Mouse (Mus musculus) brain, embryonic 14.5 days (tissue): ENCODE measurements around the gene 1110051M20Rik. TPM values are rescaled to one million over a fixed set of nuclear protein-coding genes. Genes with fewer than 3 reads are reported as not detected.
A peak's percentile ranks its signal among the peaks of the same experiment; 100 is the strongest.

ENCODE experiments used
- DNase-seq: peaks from one replicate; pipeline ENCODE4 v3.0.0-alpha.2; 2011; ENCODE audit warnings: low read depth
- CTCF ChIP-seq: fragments of 200-500 bp; IDR thresholded peaks from 2 replicates; pipeline ENCODE4 v1.5.1; 2012; ENCODE audit warnings: inconsistent platforms, mild to moderate bottlenecking, moderate library complexity, borderline replicate concordance; ENCODE audit not compliant: insufficient read depth, insufficient read length; ENCODE audit errors: extremely low read depth
- POLR2A ChIP-seq: fragments of 200-500 bp; IDR thresholded peaks from 2 replicates; pipeline ENCODE4 v1.6.1; 2012; ENCODE audit warnings: mild to moderate bottlenecking, inconsistent platforms, borderline replicate concordance; ENCODE audit not compliant: poor library complexity, insufficient read depth, insufficient read length, severe bottlenecking; ENCODE audit errors: extremely low read depth
- polyA plus RNA-seq: library from polyadenylated mRNA; depleted of rRNA; stranded (reverse); fragments of >200 nt; gene quantifications from 2 replicates; pipeline ENCODE4 v1.2.3, GENCODE M21; 2012

Gene 1110051M20Rik
- polyA plus RNA-seq, 1 experiment = 86.3 TPM

DNA sequence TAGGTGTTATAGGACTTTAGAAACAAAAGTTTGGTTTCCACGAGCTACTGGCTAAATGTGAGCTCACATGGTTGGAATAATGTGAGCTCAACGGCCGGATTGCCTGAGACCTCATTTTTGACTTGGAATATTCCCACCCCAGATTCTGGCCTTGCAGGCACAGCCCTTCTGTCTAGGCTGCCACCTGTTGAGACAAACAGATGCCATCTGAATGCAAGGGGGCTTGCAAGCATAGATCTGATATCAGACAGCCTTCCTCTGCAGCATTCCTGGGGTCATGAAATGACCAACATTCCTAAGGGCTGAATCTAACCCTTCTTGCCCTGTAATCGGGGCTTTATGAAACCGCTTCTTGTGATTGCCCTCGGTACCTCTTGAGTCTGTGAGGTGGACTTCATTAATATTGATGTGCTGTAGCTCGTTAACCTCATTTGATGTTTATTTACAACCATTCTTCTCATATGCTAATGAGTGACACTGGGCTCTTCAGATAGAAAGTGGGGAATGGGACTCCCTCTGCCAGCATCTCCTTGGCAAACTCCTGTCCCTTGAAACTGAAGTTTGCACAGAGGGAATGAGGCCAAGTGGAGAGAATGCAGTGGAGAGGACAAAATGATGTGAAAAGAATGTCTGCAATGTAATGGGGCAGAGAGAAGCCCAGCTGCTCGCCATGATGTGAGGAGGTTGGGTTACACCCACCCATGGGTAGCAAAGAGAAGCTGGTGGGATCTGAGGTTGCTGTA lies 114.3 kb downstream of the 1110051M20Rik start:
- peak; percentile 91 for DNase-seq
- TF ChIP-seq CTCF = no peak
- TF ChIP-seq POLR2A = no peak

- no peak for DNase-seq
- TF ChIP-seq CTCF = no peak
- no peak for TF ChIP-seq POLR2A
These were observed 115.8 kb downstream of the 1110051M20Rik start for GRCm38 (mm10) chr2:91328729-91329125.

GRCm38 (mm10) chr2:91327968-91328728 lies 116.4 kb downstream of the 1110051M20Rik start:
- peak; percentile 94 for DNase-seq
- TF ChIP-seq CTCF (no peak), POLR2A (no peak)

GRCm38 (mm10) chr2:91326746-91327350 lies 117.7 kb downstream of the 1110051M20Rik start:
- TF ChIP-seq POLR2A (no peak), CTCF (no peak)
- peak; percentile 74 for DNase-seq

DNA sequence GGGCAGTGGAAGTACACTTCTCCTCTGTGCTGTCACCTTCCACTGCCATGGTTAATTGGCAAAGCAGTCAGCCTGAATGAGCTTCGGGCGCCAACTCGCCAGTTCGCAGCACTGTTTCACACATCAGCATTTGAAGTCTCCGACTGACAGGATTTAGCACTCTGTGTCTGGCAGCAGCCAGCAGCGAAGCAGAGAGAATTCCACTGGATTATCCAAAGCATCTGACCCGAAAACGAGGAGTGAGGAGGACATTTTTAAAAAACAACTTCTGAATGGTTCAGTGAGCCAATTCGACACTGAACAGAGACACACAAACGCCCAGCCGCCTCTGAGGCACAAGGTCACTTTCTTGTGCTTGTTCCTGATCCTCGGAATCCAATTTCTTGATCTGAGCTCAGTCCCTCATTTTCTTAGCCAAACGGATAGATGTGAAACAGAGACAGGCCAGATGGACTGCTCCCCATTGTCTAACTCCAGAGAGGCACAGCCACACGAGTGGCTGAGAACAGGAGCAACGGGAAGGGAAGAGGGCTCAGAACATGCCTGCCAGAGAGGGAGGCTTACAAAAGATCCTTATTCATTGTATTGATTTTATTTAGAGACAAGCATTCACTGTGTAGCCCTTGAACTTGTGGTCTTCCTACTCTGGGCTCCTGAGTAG lies 119.6 kb downstream of the 1110051M20Rik start:
- TF ChIP-seq CTCF (no peak), POLR2A (no peak)
- DNase-seq = peak; percentile 94

- no peak for DNase-seq
- no peak for TF ChIP-seq CTCF
- TF ChIP-seq POLR2A = no peak
These were observed 120.2 kb downstream of the 1110051M20Rik start for GRCm38 (mm10) chr2:91324346-91324745.

DNA sequence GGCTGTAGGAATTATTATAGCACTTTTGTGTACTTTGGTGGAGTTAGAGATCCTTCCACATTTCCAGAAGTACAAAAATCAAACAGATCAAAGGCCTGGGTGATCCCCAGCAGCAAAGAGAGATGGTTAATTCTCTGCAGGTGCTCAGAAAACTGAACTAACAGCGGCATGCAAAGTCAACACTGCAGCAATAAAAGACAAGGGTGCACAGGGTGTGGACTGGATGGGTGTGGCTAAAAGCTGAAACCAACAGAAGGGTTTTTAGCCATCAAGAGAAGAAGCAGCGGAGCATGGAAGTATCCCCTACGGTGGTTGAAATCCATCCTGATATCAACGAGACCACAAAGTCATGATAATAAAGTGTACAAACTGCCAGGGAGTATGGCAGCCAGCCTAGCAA lies 122.0 kb downstream of the 1110051M20Rik start:
- no peak for TF ChIP-seq CTCF
- no peak for TF ChIP-seq POLR2A

DNA sequence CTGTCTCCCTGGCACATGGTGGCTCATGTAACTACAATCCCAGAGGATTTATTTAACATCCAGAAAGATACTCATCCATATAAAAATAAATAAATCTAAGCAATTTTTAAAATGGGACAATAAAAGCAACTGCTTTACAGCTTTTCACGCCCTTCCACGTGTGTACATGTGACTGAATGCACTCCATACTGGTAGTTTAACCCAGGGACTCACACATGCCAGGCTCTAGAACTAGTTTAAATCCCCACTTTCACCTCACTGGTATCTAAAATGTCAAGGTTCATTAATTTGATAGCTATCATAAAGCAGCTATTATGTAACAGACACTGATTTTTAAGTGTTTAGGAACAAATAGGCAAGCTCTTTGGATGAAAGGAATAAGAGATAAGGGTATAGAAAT lies 122.6 kb downstream of the 1110051M20Rik start:
- no peak for DNase-seq
- TF ChIP-seq POLR2A = no peak
- no peak for TF ChIP-seq CTCF

More for the DNA sequence above, 122.0 kb downstream of the 1110051M20Rik start:
- DNase-seq = no peak

DNA sequence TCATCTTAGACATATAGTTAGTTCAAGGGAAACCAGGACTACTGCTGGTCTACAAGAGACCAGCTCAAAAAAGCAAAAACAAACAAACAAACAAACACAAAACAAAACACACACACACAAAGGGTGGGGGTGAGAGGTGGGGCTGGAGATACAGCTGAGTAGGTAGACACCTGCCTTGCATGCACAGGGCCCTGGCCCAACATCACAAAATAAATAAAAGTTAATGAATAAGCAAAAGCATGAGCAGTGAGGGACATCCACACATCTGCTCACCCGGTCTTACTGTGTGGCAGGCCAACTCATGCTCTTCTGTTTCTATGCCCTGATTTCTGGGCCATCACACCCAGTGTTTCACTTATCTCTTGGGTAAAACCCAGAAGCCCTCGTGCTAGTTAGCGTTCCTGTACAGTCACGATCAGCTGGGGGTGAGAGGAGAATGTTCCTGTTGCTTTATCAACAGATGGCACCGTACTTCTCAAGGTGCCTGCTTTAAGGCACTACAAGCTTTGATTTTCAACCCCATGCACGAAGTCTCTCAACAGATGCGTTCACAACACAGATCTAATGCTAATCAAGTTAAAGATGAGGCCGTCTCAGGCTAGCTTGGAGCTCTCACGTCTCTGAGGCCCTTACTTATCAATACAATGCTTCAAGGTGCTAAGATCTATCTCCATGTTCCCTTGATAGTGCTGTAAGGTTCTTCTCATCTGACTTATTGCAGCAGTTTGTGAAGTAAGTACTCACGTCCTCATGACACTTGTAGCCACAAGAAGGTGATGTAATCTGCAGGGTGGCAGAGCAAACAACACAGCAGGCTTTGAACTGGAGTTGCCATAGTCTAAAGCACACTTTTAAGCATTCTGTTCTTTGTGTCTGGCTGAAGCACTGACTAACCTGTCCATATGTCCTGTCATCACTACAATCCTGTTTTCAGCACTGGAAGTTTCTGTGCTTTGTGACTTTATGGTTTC lies 123.7 kb downstream of the 1110051M20Rik start:
- TF ChIP-seq CTCF (no peak), POLR2A (no peak)
- no peak for DNase-seq

GRCm38 (mm10) chr2:91314184-91314583 lies 130.3 kb downstream of the 1110051M20Rik start:
- no peak for TF ChIP-seq CTCF
- TF ChIP-seq POLR2A = no peak
- DNase-seq = no peak
